Mouse (Mus musculus): Measurements from ENCODE around the gene Hist1h2aa.

- TF ChIP-seq CTCF (IDR thresholded peaks at IDR 0.05; ENCODE audit: borderline replicate concordance, insufficient read depth, low read length): no peak
- TF ChIP-seq POLR2A (IDR thresholded peaks at IDR 0.05; ENCODE audit: low read depth, low read length): no peak
Observed at GRCm38 (mm10) chr13:23942861-23943260, 8.6 kb downstream of the Hist1h2aa start.

Measured in embryonic fibroblast, embryonic 13.5 days (primary cell).